Mouse (Mus musculus): ENCODE data around the gene Acer3.

Acer3 gene

GRCm38 (mm10) chr7:98177929-98178559 lies 143.0 kb downstream of the Acer3 start, which contains the start of gene Capn5:
Gene Capn5 (minus strand): TSS chr7:98178274.
- peak; percentile 89 for DNase-seq (ENCODE audit: low spot score)

GRCm38 (mm10) chr7:98177566-98177928 lies 143.5 kb downstream of the Acer3 start:
- no peak for DNase-seq (ENCODE audit: low spot score)

GRCm38 (mm10) chr7:98177071-98177485 lies 143.9 kb downstream of the Acer3 start:
- no peak for DNase-seq (ENCODE audit: low spot score)

- no peak for DNase-seq (ENCODE audit: low spot score)
These were observed 144.5 kb downstream of the Acer3 start for GRCm38 (mm10) chr7:98176322-98177070.

GRCm38 (mm10) chr7:98174883-98175755 lies 145.9 kb downstream of the Acer3 start:
- no peak for DNase-seq (ENCODE audit: low spot score)

GRCm38 (mm10) chr7:98173408-98173807 lies 147.6 kb downstream of the Acer3 start:
- no peak for DNase-seq (ENCODE audit: low spot score)

- no peak for DNase-seq (ENCODE audit: low spot score)
These were observed 148.3 kb downstream of the Acer3 start for GRCm38 (mm10) chr7:98172661-98173060.

GRCm38 (mm10) chr7:98171141-98172073 lies 149.6 kb downstream of the Acer3 start:
- peak; percentile 58 for DNase-seq (ENCODE audit: low spot score)

- no peak for DNase-seq (ENCODE audit: low spot score)
These were observed 155.9 kb downstream of the Acer3 start for GRCm38 (mm10) chr7:98164999-98165528.

GRCm38 (mm10) chr7:98164382-98164998 lies 156.5 kb downstream of the Acer3 start:
- DNase-seq (ENCODE audit: low spot score), result no peak

- no peak for DNase-seq (ENCODE audit: low spot score)
These were observed 157.3 kb downstream of the Acer3 start for GRCm38 (mm10) chr7:98163700-98164099.

- DNase-seq (ENCODE audit: low spot score), result no peak
These were observed 158.8 kb downstream of the Acer3 start for GRCm38 (mm10) chr7:98162239-98162638.

GRCm38 (mm10) chr7:98160041-98160740 lies 160.8 kb downstream of the Acer3 start:
- no peak for DNase-seq (ENCODE audit: low spot score)

GRCm38 (mm10) chr7:98158481-98158880 lies 162.5 kb downstream of the Acer3 start:
- no peak for DNase-seq (ENCODE audit: low spot score)

GRCm38 (mm10) chr7:98157636-98158332 lies 163.2 kb downstream of the Acer3 start:
- DNase-seq (ENCODE audit: low spot score), result no peak

Data from embryo, embryonic 10.5 days (tissue).